Mouse (Mus musculus): ENCODE data around the gene Bmp7.
A peak's percentile ranks its signal among the peaks of the same experiment; 100 is the strongest.

The Bmp7 gene

DNA sequence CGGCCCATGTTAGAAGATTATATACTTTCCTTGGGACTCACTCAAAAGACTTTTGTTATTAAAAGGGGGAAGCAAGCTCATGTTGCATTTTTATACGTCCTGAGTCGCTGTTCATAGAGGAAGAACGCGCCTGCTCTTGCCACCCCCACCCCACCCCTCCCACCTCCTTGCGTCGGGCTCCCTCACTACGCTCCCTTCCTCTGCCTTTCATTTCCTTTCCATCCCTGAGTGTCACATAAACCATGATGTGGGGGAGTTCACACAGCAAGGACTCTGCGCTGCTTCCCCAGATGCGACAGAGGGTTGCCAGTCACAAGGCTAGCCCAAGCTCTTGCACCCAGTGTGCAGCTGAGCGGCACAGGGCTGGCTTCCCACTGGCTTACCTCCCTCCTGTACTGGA is 88.3 kb downstream of the Bmp7 start:
- DNase-seq (ENCODE audit: low spot score) = no peak

DNA sequence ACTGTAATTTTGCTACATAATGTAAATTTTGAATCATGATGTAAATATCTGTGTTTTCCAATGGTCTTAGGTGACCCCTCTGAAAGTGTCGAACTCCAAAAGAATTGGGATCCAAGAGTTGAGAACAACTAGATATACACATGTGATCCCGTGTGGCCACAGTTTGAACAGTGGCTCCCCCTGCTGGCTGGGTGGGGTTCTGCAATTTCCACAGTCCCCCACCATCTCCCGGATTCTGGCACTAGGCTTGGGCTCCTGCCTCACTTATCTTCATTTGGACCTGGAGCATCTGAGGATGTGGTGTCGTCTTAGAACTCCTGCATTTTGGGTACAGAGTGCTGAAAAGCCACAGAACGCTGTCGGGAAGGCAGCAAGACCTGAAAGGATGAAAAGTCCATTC is 91.9 kb downstream of the Bmp7 start:
- DNase-seq (ENCODE audit: low spot score) = no peak

DNA sequence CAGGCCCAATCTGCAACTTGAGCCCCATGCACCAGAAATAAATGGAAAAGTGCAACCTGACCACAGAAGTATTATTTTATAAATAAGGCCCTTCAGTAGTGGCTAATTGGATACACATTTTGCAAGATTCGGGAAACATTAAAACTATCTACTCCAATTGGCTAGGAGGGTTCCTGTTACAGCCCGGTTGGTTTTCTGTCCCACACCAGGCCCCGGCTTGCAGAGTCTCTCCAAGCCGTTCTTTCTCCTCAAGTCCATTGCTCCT is 93.9 kb downstream of the Bmp7 start:
- no peak for DNase-seq (ENCODE audit: low spot score)

DNA sequence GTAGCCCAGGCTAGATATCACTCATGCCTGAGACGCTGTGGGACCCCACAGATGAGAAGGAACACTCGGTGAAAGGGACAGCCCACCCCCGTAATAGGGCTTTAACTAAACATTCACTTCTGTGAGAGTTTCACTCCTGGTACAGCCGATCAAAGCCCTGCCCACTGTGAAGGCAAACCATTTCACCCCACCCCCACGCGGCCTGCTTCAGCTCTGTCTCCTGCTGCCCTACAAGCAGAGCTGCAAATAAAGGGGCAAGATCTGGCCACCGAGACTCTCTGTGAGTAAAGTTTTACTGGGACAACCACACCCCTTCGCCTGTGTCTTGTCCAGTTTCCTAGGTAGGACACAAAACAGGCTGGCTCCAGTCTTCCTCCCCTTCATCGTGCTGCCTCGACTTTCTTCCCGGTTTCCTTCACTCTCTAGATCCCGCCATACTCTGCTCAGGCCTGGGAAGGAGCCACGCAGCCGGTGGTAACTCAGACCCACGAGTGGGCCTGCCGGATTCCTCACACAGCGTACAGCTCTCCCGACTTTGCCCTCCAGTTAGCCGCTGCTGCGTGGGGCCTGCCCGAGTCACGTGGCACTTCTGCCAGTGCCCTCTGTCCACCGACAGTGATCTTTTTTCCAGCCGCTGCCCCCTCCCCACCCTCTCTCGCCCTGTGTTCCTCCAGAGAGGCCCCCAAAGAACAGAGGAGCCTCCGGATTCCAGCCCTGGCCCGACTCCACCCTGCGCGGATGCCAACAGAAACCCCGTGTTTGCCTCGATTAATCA is 94.4 kb downstream of the Bmp7 start:
- no peak for DNase-seq (ENCODE audit: low spot score)

DNA sequence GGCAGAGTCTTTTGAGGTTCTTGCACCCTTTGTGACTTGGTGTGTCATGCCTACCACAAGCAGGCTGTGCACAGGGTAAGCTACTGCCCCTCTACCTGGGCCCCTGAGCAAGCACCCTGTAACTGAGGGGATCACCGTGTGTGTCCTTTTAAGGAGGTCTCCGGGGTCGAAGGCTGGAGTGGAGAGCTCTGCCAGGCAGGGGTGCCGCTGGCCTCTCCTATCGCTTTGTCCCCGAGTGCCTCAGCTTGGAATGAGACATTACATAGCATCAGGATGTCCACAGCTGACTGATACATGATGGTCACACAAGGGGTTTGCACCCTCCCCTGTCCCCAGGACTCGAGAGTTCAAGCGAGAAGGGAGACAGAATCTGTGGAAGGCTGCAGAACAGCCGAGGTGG is 96.2 kb downstream of the Bmp7 start:
- no peak for DNase-seq (ENCODE audit: low spot score)

DNA sequence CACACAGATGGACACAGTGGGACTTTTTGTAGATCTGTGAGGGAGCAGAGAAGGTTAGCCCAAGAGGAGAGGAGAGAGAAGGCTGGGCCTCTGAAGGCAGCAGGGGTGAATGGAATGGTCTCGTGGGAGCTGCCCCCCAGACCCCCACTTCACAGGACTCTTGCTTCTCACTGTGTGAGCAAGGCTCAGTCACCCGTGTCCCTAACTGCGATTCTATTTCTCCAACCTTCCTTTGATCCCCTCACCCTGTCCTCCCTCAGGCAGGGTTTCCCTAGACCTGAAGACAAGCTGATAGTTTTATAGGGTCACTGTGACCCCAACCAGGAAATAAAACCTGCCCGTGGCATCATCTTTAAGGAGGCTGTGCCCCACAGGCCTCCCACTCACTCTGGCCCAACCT is 97.8 kb downstream of the Bmp7 start:
- no peak for DNase-seq (ENCODE audit: low spot score)

DNA sequence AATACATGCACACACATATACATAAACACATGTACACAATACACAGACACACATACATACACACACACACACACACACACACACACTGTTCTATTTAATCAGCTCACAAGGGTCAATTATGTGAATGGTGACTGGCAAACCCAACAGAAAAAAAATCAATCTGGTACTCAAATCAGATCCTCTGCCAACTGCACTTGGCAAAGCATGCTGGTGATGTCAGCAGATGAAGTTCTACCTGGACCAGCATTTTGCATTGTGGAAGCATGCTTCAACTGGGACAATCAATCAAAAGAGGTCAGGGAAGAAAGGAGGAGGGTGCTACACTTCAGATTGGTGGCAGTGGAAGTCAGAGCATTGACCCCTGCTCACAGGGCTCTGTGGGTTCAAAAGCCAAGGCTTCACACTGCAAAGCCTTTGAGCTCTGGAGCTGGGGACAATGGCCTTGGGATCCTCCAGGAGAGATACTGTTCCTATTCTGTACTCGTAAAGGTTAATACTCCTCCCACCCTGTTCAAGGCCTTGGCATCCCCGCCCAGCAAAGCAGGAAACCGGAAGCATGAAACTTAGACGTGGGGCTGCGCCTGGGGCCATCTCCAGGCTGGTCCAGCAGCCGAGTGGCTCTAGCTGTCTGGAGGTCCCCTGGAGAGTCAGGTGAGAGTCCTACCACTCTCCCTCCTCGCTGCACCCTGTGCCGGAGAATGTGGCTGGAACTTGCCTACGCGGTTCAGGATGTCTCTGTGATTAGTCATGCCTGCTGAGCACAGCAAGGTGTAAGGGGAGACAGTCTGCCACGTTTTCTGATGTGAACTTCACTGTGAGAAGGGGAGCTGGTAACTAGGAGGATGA is 99.0 kb downstream of the Bmp7 start:
- no peak for DNase-seq (ENCODE audit: low spot score)

DNA sequence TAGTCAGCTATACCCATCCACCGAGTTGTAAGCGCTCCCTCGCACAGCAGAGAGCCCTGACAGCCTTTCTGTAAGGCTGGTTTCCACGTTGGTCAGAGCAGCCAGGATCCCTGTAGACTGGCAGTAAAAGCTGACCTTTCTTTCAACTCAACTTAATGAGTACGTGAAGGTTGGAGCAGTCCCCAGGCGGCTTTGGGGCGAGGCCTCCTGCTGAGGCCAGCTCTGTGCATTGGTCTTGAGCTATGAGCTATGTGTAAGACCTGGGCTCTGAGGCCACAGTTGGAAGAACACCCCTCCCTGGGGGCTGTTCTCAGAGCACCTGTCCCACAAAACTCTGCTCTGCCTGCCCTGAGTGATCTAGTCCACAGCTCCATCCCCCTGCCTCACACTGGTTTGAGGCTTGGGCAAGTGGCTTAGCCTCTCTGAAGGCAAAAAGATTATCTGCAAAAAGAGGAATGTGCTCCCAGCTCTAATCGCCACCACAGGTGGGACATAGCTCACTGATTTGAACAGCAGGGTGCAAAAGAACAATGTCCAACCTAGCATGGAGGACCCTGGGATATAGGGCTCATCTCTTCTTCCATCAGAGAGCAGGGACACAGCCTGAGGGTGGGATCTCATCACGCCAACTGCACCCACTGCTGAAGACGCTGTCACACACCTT is 100.7 kb downstream of the Bmp7 start:
- DNase-seq (ENCODE audit: low spot score) = no peak

DNA sequence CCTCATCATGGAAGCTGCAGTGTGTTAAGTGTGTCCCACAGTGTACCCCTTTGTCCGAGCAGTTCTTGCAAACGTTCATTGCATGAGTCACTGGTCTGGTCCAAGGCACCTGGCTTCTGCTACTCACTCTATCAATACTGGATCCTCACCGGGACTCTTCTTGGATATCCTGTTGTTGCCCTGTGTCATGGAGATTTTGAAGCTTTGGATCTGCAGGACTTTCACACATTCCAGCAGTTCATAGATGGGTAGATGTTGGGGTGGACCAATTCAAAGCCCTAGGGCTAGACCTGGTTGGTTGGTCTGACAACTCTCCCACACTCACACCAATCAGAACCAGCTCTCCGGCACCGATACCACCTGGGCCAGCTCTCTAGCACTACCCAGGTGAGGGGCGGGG is 103.6 kb downstream of the Bmp7 start:
- no peak for DNase-seq (ENCODE audit: low spot score)

DNA sequence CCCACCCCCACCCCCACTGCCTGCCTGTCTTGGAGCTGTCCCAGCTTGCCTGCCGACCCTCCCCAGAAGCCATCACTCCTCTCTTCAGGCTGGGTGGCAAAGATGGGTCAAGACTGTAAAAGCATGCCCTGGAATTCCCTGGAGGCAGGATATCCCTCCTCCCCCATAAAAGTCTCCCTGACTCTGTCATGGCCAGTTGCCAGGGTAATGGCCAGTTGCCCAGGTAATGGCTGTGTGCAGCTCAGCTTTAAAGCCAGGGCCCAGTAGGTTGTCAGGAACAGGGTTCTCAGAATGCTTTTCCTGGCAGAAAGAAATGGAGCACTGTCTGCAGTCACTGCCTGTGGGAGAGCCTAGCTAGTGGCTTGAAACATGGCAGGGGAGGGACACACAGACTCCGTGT is 106.9 kb downstream of the Bmp7 start:
- DNase-seq (ENCODE audit: low spot score) = peak; percentile 50

DNA sequence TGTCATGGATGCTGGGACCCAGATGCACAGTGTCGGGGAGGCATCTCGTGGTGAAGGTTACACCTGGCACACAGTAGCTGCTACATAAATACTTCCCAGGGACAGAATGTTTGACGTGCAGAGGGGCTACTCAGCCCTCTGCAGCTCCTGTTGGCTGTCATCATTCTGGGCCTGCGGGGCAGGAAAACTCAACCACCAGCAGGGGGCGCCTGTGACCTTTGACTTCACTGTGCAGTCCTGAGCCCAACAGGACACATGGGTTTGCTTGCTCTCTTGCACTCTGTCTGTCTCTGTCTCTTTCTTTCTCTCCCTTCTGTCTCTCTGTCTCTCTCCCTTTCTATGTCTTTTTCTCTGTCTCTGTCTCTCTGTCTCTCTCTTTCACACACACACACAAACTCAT is 108.4 kb downstream of the Bmp7 start:
- DNase-seq (ENCODE audit: low spot score) = peak; percentile 86

DNA sequence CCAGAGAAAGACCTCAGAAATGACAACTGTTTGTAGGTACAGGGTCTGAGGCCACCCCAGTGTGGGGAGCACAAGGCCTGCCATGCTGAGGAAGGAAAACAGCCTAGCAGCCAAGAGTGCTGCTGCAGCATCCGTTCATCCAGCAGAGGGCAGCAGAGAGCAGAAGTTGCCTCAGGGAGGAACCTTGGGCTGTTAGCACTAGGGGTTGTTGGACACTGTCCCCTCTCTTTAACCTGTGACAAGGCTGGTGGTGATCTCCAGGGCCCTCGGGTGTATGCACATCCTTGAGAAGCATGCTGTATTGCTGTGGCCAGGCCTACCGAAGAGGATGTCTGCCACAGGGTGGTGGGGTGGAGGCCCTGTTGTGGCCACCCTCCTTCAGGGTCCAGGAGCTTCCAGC is 109.0 kb downstream of the Bmp7 start:
- DNase-seq (ENCODE audit: low spot score) = peak; percentile 93

DNA sequence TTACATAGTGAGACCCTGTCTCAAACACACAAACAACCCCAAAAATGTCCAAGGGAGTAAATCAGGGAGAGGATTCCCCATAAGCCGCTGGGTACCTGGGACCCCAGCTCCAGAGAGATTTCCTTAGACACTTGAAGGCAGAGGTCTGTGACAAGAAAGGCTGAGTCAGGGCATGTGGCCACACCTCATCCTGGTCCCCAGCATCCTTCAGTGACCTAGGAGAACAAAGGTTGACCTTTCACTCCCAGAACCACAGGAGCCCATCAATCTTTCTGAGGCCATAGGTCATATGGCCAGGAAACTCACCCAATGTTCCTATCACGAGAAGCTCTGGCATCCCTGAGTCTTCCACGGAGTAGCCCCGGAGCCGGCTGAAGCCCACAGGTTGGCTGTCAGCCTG is 111.9 kb downstream of the Bmp7 start:
- DNase-seq (ENCODE audit: low spot score) = peak; percentile 39

DNA sequence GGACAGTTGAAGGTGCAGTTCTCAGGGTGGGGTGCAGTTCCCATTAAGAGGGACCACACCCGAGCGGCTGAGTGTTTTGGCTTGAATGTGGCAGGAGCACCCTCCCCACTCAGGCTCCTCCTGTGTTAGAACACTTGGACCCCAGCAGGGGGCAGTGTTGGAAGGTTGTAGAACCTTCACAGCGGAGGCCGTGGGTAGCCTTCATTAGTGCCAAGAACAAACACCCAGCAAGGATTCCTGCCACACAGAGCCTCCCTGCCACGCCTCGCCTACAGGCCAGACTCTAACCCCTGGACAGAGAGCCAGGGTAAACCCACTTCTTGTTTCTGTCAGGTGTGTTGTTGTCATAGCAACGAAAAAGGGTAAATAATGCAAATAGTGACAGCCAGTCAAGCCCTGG is 112.6 kb downstream of the Bmp7 start:
- peak; percentile 77 for DNase-seq (ENCODE audit: low spot score)

DNA sequence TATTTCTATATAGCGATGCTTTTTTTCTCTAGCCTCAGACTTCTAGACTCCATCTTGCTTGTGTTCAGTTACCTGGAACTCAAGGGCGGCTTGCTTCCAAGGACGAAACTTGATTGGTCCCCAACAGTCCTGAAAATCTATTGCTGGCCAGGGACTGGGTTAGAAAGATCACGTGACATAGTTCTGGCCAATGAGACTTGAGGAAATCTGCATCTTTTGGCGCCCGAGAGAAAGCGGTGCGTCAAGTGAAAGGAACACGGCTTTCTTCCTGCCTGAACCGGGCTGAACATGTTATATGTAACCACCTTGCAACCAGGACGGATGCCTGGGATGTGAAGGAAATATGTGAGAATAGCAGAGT is 114.4 kb downstream of the Bmp7 start:
- DNase-seq (ENCODE audit: low spot score) = no peak

DNA sequence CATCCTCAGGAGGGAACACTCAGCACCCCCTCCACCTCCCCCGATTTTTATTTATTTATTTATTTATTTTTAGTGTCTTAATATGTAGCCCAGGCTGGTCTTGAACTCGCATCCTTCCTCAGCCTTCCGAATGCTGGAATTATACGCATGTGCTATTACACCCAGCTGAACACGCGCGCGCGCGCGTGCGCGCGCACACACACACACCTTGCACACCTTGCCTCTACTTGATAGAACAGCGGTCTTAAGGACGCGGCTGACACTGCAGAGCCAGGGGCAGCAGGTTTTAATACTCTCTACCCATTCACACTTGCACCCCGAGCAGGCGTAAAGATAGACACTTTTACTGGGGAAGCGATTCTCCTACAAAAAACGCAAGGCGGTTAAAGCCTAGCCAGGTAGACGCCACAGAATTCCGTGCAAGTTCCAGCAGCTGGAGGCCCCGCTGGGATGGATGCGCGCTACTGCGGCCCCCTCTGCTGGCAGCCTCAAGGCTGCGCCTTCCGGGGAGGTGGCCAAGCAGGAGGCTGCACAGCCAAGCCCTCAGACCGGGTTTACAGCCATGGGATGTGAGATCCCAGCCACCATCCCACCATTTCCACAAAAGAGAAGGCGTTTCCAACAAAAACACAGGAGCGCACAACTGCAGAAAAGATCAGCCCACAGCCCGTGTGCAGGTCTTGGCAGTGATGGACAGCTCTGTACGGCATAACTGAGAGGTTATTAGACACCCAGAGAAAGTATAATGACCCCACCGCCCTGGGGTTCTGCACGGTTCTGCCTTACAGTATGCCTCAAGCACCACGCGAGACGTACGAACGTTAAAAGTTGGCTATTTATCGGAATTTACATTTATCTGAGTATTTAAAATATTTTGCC is 115.0 kb downstream of the Bmp7 start:
- peak; percentile 83 for DNase-seq (ENCODE audit: low spot score)

DNA sequence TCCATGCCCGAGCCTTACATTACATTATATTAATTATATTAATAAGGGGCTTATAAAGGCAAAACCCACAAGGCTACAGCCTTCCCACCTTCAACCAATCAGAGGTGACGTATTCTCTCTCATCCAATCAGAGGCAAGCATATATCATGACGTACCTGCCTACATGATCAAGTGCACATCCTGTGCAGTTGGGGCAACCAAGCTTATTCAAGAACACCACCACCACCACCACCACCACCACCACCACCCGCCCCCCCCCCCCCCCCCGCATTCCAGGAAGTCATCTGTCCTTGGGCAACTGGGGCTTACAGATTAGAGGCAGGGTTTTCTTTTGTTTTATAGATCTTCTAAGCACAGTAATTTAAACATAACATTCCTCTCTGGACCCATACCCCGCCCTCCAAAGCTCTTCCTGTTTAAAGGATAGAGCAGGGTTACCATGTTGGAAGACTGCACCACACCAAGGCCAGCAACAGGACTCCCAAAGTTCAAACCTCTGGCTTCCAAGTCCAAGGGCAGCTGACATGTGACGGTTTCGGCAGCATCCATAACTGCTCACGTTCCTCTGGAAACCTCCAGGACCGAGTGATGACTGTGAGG is 121.4 kb downstream of the Bmp7 start:
- no peak for DNase-seq (ENCODE audit: low spot score)
